Comparison of ENCODE assay signal across 24 mouse cellular contexts in the genomic region with DNA sequence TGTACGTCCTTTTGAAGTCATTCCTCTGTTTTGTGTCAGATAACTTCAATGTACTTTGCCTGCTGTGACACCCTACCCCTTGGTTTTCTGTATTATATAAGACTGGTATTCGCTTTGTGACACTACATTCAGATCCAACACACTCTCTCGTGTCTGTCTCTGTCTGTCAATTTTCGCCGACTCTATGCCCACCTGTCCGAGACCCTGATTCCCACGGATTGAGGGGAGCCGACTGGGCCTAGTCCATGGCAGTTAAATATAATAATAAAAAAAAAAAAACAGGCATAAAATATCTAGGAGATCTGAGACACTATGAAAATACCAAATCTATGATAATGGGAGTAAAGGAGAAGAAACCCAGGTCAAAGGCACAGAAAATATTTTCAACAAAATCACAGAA. TPM values are rescaled to one million over a fixed set of nuclear protein-coding genes. Genes with fewer than 3 reads are reported as not detected.
"Had no signal": no experiment of that assay in that cellular context is flagged by ENCODE, and none has a peak within 500 bp of the region (broad histone marks: within the 10 kb centered on the region; RNA-seq: fewer than 3 reads in every experiment).

No protein-coding gene starts in this region.

- H3K36me3 ChIP-seq: neural tube, embryonic 13.5 days; neural tube, embryonic 15.5 days; stomach, embryonic 15.5 days had no signal

- H3K4me3 ChIP-seq: neural tube, embryonic 13.5 days; neural tube, embryonic 15.5 days; stomach, embryonic 15.5 days had no signal

- H3K9me3 ChIP-seq: neural tube, embryonic 13.5 days; neural tube, embryonic 15.5 days; stomach, embryonic 15.5 days had no signal

- DNase-seq: retina, postnatal 1 day; right cerebral cortex, adult 18-20 months; right cerebral cortex, postnatal 14 days; right cerebral cortex, postnatal 25 days; right cerebral cortex, postnatal 4 days; spleen, adult 18-20 months; thymus, adult 18-20 months; thymus, adult 2 months; thymus, postnatal 14 days; thymus, postnatal 25 days; thymus, postnatal 36 days; thymus, postnatal 4 days had no signal

- H3K27ac ChIP-seq: neural tube, embryonic 13.5 days; neural tube, embryonic 15.5 days; stomach, embryonic 15.5 days; stomach, postnatal 0 days had no signal

- H3K4me1 ChIP-seq: neural tube, embryonic 13.5 days had no signal

- H3K27me3 ChIP-seq: neural tube, embryonic 13.5 days; neural tube, embryonic 15.5 days; stomach, embryonic 15.5 days had no signal

RNA-seq across cellular contexts. Expression of a gene that starts 18.9 kb away (rescaled TPM):
- polyA plus RNA-seq: neural tube, embryonic 13.5 days; neural tube, embryonic 14.5 days; neural tube, embryonic 15.5 days; small intestine, adult 2 months; stomach, embryonic 14.5 days; stomach, postnatal 0 days; testis, adult 2 months had no signal

RNA-seq across cellular contexts. Expression of a gene that starts 31.8 kb away (rescaled TPM):
- polyA plus RNA-seq: neural tube, embryonic 14.5 days; small intestine, adult 2 months; testis, adult 2 months; urinary bladder, adult 2 months had no signal

RNA-seq across cellular contexts. Expression of a gene that starts 38.0 kb away (rescaled TPM):
- total RNA-seq: neutrophil, adult 5-6 weeks had no signal
- polyA plus RNA-seq: neural tube, embryonic 13.5 days; neural tube, embryonic 14.5 days; neural tube, embryonic 15.5 days; spleen, adult 2 months; stomach, embryonic 15.5 days; stomach, embryonic 16.5 days; stomach, postnatal 0 days; testis, adult 2 months; urinary bladder, adult 2 months had no signal
